Mouse (Mus musculus) thymus, adult 2 months (tissue): ENCODE measurements around the gene Ccdc28a.

ENCODE experiments used
- CTCF ChIP-seq: fragments of 200-500 bp; IDR thresholded peaks from 2 replicates; pipeline ENCODE4 v1.5.1; 2012; ENCODE audit warnings: mild to moderate bottlenecking, control low read depth, low read length, moderate library complexity, borderline replicate concordance; ENCODE audit not compliant: control insufficient read depth, poor library complexity, insufficient read depth; ENCODE audit errors: extremely low read depth
- POLR2A ChIP-seq: fragments of 200-500 bp; IDR thresholded peaks from 2 replicates; pipeline ENCODE4 v1.6.1; 2012; ENCODE audit warnings: mild to moderate bottlenecking, low read length, control low read depth, moderate library complexity; ENCODE audit not compliant: control insufficient read depth, poor library complexity, insufficient read depth; ENCODE audit errors: extremely low read depth

DNA sequence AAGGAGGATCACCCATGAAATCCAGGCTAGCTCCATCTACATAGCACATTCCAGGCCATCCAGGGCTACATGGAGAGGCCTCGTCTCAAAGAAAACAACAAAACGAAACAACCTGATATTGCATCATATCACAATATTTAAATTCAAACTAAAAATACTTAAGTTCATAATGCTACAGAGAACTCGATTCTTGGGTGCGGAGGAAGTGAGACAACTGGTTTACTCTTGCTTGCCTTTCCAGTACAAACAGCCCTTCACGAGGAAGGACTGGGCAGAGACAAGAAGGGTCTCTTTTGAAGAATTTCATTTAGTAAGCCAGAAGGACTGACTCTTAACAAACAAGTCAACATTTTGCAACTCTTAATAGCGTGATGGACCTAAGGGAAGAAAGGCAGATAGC, 46.2 kb downstream of the Ccdc28a start:
- TF ChIP-seq CTCF (no peak), POLR2A (no peak)
